Mouse (Mus musculus): ENCODE measurements around the gene Ctnnbl1.

The Ctnnbl1 gene

GRCm38 (mm10) chr2:157750926-157751588, 13.9 kb downstream of the Ctnnbl1 start:
- DNase-seq (ENCODE audit: low read depth): peak; percentile 65

GRCm38 (mm10) chr2:157751589-157752373, 14.6 kb downstream of the Ctnnbl1 start:
- no peak for DNase-seq (ENCODE audit: low read depth)

DNA sequence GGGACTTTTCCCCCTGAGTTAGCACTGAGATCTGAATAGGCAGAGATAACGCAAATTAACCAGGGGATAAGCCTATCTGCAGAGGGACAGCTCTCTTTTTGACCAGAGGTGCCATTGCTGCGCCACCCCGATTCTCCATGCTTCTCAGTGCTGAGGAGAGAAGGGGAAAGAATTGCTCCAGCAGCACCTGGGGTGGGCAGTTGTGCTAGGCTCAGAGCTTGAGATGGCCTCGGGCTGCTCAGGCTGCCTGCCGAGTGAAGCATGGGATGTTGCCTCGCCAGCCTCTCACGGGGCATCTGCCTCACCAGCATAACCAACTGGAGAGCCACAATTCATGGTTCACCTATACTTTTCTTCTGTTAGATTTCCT, 15.2 kb downstream of the Ctnnbl1 start:
- DNase-seq (ENCODE audit: low read depth): no peak

- DNase-seq (ENCODE audit: low read depth): no peak
Measured at GRCm38 (mm10) chr2:157755771-157756170, 18.6 kb downstream of the Ctnnbl1 start.

DNA sequence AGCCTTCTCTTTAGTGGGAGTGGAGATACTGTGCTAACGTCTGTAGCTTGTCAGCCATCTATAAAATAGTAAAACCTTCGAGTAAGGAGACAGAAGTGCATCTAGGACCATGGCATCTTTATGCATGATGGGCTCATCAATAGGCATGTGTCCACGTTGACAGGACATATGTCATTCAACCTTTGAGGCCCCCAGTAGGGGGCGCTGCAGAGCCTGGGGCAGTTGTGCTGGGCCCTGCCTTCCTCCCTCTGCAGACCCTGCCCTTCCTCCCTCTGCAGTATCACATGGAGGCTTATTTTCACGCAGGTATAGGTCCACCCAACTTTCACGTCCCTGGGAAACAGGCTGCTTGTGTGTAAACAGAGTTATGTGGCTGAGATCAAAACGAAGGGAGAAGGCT, 19.0 kb downstream of the Ctnnbl1 start:
- no peak for DNase-seq (ENCODE audit: low read depth)

- DNase-seq (ENCODE audit: low read depth): no peak
Measured at GRCm38 (mm10) chr2:157758395-157758794, 21.2 kb downstream of the Ctnnbl1 start.

DNA sequence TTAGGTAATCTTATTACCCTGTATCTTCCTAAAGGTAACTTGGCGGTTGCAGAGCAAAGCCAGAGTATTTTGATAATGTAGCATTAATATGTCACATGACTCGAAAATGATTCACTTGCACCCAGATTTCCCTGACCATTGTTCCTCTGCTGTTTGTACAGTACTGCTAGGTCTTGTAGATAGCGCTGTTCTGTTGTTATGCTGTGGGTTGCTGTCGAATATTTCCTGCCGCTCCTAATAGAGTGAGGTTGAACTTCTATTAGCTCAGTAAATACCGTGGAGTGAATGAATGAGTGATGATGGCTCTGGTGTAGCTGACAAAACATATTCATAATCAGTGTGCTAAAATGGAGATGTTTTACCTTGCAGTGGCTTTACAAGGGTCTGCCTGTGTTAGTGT, 22.5 kb downstream of the Ctnnbl1 start:
- no peak for DNase-seq (ENCODE audit: low read depth)

- no peak for DNase-seq (ENCODE audit: low read depth)
Measured at GRCm38 (mm10) chr2:157762903-157763302, 25.7 kb downstream of the Ctnnbl1 start.

- no peak for DNase-seq (ENCODE audit: low read depth)
Measured at GRCm38 (mm10) chr2:157766591-157766990, 29.4 kb downstream of the Ctnnbl1 start.

DNA sequence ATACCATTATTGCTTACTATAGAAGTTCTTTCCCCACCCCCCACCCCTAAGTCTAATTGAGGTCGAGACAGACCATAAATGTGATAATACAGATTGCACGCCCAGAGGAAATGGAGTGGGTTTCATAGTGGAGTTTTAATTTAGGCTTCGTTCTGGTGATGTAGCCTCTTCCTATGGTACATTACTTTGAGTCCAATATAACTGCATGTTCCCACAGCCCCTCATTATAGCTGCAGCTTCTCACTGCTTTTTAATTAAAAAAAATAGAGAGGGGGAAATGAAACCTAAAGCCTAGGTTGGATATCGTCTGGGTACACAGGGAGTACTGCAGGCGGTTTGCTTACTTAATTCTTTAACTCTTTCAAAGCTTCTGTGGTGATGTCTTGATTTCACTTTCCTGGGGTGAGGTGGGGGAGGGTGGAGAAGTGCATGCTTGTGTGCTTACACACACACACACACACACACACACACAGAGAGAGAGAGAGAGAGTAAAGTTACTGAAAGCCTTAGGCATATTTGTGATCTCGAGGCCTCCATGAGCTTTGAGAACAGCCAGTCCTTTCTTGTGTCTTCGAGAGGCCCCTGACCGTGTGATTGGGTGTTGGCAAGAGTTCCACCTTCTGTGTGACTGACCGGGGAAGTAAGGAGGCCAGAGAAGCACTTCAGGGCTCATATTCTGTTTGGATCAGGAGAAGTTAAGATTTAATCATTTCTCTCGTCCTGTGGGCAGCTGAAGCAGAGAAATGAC, 31.7 kb downstream of the Ctnnbl1 start:
- peak; percentile 52 for DNase-seq (ENCODE audit: low read depth)

- no peak for DNase-seq (ENCODE audit: low read depth)
Measured at GRCm38 (mm10) chr2:157770761-157771160, 33.6 kb downstream of the Ctnnbl1 start.

GRCm38 (mm10) chr2:157773661-157774060, 36.5 kb downstream of the Ctnnbl1 start:
- DNase-seq (ENCODE audit: low read depth): no peak

DNA sequence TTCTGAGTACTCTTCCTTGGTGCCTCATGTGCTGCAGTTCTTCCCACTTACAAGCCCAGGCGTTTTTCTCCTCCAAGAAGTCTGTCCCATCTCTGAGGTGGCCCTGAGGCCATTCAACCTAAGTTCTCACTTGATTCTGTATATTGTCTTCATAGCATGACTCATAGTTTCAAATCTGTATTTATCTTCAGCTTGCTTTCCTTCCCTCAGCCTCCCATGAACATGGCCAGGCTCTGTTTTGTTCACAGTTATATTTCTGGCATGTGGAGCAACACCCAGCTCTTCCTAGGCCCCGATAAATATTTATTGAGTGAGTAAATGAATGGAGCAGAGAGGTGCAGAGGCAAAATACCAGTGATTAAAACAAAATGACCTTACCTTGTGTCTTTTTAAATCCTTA, 38.8 kb downstream of the Ctnnbl1 start:
- no peak for DNase-seq (ENCODE audit: low read depth)

GRCm38 (mm10) chr2:157780956-157781355, 43.8 kb downstream of the Ctnnbl1 start:
- DNase-seq (ENCODE audit: low read depth): no peak

GRCm38 (mm10) chr2:157783152-157783551, 46.0 kb downstream of the Ctnnbl1 start:
- no peak for DNase-seq (ENCODE audit: low read depth)

DNA sequence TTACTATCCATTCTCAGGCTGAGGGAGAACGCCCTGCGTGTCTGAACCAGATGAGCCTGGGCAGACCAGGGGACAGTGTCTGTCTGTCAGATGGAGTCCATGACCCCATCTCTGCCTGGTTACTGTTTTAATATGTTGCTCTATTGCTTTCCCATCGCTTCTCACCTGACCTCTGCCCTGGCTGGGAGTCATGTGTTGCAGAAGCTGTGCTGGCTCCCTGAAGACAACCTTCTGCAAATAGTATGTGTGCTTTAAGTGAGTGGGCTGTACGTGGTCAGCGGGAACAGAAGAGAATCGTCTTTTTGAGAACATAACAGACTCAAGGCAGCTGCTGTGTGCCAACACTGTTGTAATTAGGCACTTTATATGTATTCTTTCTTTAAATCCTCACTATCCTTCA, 47.0 kb downstream of the Ctnnbl1 start:
- no peak for DNase-seq (ENCODE audit: low read depth)

DNA sequence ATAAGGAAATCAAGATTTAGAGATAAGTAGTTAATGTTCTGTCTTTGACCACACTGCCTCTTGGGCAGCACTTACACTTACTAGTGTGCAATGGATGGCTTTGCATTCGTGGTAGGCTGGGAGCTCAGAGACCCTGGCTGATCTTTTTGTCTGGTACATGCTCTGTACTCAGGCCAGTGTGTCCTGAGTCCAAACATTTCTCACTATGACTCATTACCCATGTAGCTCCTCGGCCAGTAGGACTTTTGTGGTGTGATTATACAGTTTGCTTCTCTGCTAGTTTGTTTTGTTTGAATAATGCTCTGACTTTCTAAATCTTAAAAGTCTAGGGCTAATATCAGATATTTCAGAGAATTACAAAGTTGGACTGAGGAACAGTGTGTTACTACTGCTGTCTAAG, 47.4 kb downstream of the Ctnnbl1 start:
- DNase-seq (ENCODE audit: low read depth): peak; percentile 67

DNA sequence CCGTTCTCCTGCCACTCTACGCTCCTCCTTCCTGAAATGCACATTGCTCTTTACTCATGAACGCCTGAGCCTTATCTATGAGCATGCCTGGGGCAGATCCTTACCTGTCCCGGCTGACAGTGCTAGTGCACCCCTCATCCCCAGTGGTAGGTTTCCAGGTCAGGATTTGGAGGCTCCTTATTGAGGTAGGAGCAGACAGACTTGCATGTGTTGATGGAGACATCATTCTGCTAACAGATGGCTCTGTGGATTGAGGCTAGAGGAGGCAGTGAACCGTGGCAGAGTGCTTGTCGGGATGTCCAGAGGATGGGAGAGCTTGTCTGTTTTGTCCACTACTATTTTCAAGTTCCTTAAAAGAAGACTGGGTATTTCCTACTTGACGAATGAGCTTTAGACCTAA, 52.0 kb downstream of the Ctnnbl1 start:
- DNase-seq (ENCODE audit: low read depth): no peak

DNA sequence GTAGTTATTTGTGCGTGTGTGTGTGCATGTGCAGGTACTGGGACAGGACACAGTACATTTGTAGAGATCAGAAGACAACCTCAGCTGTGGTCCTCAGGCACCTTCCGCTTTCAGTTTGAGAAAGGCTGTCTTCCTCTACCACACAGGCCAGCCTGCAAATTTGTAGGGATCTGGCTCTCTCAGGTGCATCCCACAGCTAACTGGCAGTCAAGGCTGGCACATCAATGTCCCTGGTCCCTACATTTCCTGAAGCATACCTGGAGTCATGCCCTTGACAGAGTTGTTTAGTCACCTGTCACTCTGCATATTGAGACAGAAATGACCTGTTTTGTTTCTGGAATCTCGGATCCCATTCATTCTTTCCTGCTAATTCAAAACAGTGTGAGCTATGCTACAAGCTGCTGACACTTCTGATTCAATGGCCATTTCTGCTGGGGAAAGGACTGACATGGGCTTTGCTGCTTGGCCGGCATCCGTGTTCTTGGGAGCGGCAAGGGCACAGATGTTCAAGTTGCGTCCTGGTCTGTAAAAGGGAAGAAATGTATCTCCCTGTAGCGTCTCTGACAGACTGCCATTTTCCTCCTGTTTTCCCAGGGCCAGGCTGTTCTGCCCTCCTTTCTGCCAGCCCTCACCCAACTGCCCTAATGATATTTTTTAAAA, 53.8 kb downstream of the Ctnnbl1 start:
- DNase-seq (ENCODE audit: low read depth): no peak

DNA sequence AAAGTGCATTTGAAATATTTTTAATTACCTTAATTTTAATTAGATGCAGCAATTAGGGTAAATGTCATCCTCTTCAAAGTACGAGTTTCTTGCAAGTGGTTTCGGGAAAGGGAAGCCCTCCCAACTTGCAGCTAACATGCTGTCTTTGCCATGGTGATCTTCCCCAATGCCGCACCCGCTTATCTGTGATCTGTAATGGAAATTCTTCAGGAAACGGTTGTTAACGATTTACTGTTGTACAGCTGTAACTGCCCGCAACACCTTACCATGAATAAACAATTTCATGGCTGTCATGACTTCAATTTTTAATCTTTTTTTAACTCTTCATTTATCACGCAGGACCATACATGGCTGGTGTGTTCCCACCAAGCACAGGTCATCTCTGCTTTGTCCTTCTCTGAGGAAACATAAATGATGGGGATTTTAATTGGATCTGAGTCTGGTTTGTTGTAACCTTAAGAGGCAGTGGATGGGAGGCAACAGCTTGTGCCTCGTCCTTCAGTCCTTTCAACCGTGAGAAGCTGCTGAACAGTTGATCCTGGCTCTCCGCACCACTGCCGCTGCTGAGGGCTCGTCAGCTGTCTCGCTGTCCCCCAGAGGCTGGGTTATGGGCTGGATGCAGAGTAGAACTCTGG, 54.4 kb downstream of the Ctnnbl1 start:
- no peak for DNase-seq (ENCODE audit: low read depth)

DNA sequence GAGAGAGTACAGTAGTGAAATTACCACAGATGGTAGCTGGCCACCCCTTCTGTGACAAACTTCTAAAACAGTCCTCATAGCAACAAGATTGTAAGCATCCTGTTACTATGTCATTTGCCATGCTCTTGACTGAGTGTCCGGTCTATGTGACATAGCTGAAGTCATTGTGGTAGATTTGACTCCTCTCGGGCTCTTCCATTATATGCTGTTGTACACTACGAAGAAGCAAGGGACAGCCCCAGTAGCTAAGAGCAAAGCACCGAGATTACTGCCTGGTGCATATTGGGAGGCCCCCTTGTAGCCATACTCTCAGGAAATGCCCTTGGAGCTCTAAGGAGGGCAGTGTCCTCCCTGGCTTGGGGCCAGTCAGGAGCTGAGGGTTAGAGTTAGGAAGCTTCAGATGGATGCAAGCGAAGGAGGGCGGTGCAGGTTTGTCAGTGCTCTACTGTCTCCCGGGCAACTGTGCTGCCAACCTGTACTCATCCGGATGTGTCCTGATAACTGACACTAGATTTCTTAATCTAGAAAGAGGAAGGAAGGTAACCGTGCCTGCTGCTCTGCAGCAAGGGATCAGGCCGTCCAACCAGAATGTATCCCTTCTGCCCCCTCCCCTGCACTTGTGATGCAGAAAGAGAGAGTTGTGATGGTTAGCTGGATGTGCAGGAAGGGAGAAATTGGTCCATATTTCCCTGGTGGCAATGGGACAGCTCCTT, 55.8 kb downstream of the Ctnnbl1 start:
- no peak for DNase-seq (ENCODE audit: low read depth)
